Mouse (Mus musculus) colon, adult 2 months (tissue): ENCODE results near the gene Itfg1. TPM values are rescaled to one million over a fixed set of nuclear protein-coding genes. Genes with fewer than 3 reads are reported as not detected.

Experiments used
- polyA plus RNA-seq: library from polyadenylated mRNA; depleted of rRNA; stranded (reverse); fragments of >200 nt; gene quantifications from 2 replicates; pipeline ENCODE4 v1.2.3, GENCODE M21; 2012; rRNA removed

Gene Itfg1
- polyA plus RNA-seq: 21.8 and 22.3 TPM in 2 replicates

DNA sequence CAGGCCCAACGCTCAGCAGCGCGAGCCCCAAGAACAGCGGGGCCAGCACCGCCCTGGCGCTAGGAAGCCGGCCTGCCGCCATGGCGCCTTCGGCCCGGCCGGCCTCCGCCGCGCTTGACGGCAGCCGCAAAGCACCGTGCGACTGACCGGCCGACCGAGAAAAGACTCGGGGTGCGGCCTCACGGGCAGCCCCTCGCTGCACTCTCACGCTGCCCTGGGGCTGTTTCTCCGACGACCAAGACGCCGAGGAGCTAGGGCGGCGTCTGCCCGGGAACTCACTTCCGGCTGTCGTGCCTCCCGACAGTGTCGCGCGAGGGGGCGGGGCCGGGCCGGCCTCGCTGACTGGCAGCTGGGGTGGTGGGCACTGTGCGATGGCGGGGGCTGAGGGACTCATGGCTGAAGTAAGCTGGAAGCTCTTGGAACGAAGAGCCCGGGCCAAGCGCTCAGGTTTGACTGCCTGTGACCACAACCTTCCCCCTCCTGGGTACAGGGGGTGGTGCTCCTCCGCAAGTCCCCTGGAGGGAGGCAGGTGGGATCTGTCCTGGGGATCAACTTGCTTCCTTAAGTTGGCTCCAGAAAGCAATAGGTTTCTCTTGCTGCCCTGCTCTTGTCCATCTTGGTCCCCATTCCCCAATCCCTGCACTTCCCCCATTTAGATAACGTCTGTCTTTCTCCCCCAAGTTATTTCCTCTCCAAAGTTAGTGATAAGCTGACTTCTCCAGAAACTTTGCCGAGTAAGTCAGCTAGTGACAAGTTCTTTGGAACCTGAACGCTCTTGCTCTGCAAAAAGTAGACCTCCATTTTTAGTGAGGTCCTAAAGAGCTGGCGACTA lies at the start of gene Itfg1, which contains the start of gene Phkb:
TSS of gene Itfg1 (minus strand) at position 265 of the 832 bp plus-strand sequence.
TSS of gene Phkb (plus strand) at position 303 of the 832 bp plus-strand sequence.

GRCm38 (mm10) chr8:85700751-85701351 lies 139.9 kb downstream of the Itfg1 start, which contains the start of gene Neto2:
Gene Neto2 (minus strand): TSS chr8:85700924.

Other genes with a start within 250 kb of the Itfg1 start
- 0.36 and 0.43 TPM in 2 replicates for gene Neto2, start 140.0 kb downstream of the Itfg1 start, polyA plus RNA-seq
- 4.1 and 5.0 TPM in 2 replicates for gene Phkb, start within 50 bp of the Itfg1 start, polyA plus RNA-seq